Mouse (Mus musculus) liver, embryonic 14.5 days (tissue): Measurements from ENCODE around the gene Npm1.

Source experiments
- CTCF ChIP-seq: IDR thresholded peaks from 2 replicates; pipeline ENCODE4 v1.5.1; 2016; ENCODE audit warnings: antibody characterized with exemption, low read depth, control low read depth
- EP300 ChIP-seq: IDR thresholded peaks from 2 replicates; pipeline ENCODE4 v1.6.1; 2016; ENCODE audit warnings: antibody characterized with exemption, low read depth

- TF ChIP-seq EP300 (no peak), CTCF (no peak)
These were observed 50.6 kb downstream of the Npm1 start for GRCm38 (mm10) chr11:33112407-33112806.
